ENCODE assay signal across 8 mouse cellular contexts in genomic region chr12:86678591-86679545, GRCm38 (mm10). TPM values are rescaled to one million over a fixed set of nuclear protein-coding genes. Genes with fewer than 3 reads are reported as not detected.
DNase-seq lines count a peak whose midpoint lies in the region; ATAC-seq lines count a peak whose summit lies in the region.

TSS of gene Vash1 (plus strand) at chr12:86678700.

- H3K4me1 ChIP-seq in hindbrain, embryonic 14.5 days (replicated peaks; ENCODE audit: control insufficient read depth, insufficient read depth, low read length): peaks cover 28% of the 10 kb centered on the region

- H3K27ac ChIP-seq in hindbrain, embryonic 14.5 days: peak within 1 kb of the TSS; percentile 97

- peak within 1 kb of the TSS; percentile 78 for H3K4me2 ChIP-seq in hindbrain, embryonic 14.5 days (replicated peaks)

- ATAC-seq in hindbrain, embryonic 14.5 days (ENCODE audit: low FRiP score): peak; percentile 78
- ATAC-seq in inflammation-experienced regulatory T-cells, adult 6 months: no peak

- WGBS in hindbrain, embryonic 14.5 days: under 1% methylated on average over 84 of the region's 94 CpGs

- no peaks in the 10 kb centered on the region for H3K9me3 ChIP-seq in hindbrain, embryonic 14.5 days (ENCODE audit: control insufficient read depth, low read length)

- peak; percentile 22 for DNase-seq in WW6 (ENCODE audit: low read depth, low spot score)
- DNase-seq in cerebellum, postnatal 14 days: peak; percentile 85 to 90
- peak; percentile 32 for DNase-seq in gastrocnemius, adult 18-20 months (ENCODE audit: low spot score)
- peak; percentile 86 for DNase-seq in hindbrain, embryonic 14.5 days (ENCODE audit: low spot score)
- DNase-seq in layer of hippocampus, postnatal 36 days: peak; percentile 79 to 80
- DNase-seq in lung, postnatal 25 days (ENCODE audit: low spot score): peak; percentile 21
- DNase-seq in right cerebral cortex, adult 18-20 months: peak; percentile 78

- no peaks in the 10 kb centered on the region; the same call in 1 of the 2 replicates for H3K36me3 ChIP-seq in hindbrain, embryonic 14.5 days (replicated peaks; ENCODE audit: control insufficient read depth, insufficient read depth)

- H3K9ac ChIP-seq in hindbrain, embryonic 14.5 days: peak within 1 kb of the TSS; percentile 100

- no peaks in the 10 kb centered on the region for H3K27me3 ChIP-seq in hindbrain, embryonic 14.5 days (ENCODE audit: control insufficient read depth, insufficient read depth, low read length)

- peak within 1 kb of the TSS; percentile 98 for H3K4me3 ChIP-seq in hindbrain, embryonic 14.5 days (replicated peaks; ENCODE audit: low read length)

RNA-seq across cellular contexts. Expression of gene Vash1, which starts in this region (rescaled TPM):
- 1 to 10 TPM; 3.4 to 5.0 TPM for total RNA-seq in gastrocnemius, adult 18-20 months (2021)
- 27.5 and 31.2 TPM in 2 replicates for polyA plus RNA-seq in hindbrain, embryonic 14.5 days (2014; fragmentation: Nextera tagmentation; extraction: Ambion mirVana)
- total RNA-seq in layer of hippocampus, postnatal 36 days (2021): 10 to 100 TPM; 44.4 to 47.7 TPM
- polyA plus RNA-seq in inflammation-experienced regulatory T-cells, adult 6 months (2017; shearing (Covaris generic)): under 1 TPM in 1 of 3 experiments, not detected in 2; 0.21 TPM

Comparison
In these comparisons a context has a peak if more than half of its experiments do, and no peak if none do; other contexts are left out.
1. RNA of gene Vash1 (total RNA-seq): 44.4 to 47.7 TPM in layer of hippocampus, postnatal 36 days; 3.4 to 5.0 TPM in gastrocnemius, adult 18-20 months; every median in the first group is over 4 times any median in the second.
2. RNA of gene Vash1 (polyA plus RNA-seq): 27.5 to 31.2 TPM in hindbrain, embryonic 14.5 days; 0.21 TPM in inflammation-experienced regulatory T-cells, adult 6 months; every median in the first group is over 10 times any median in the second.
3. DNase-seq: peak in every context shown above with its lines; median percentile 88 in cerebellum, postnatal 14 days; 86 in hindbrain, embryonic 14.5 days; 80 in layer of hippocampus, postnatal 36 days; 78 in right cerebral cortex, adult 18-20 months; 32 in gastrocnemius, adult 18-20 months; 22 in WW6; 21 in lung, postnatal 25 days.